Mouse (Mus musculus) hematopoietic stem cell, adult 5-6 weeks (primary cell): ENCODE results near the gene Lad1. TPM values are rescaled to one million over a fixed set of nuclear protein-coding genes. Genes with fewer than 3 reads are reported as not detected.
A peak's percentile ranks its signal among the peaks of the same experiment; 100 is the strongest.

Source experiments
- ATAC-seq, 2 experiments: fragments of 125-278 bp in 1 of 2; replicated peaks in 1 of 2; 2 replicates each; pipeline ENCODE4 v1.8.0; 2016 to 2017; ENCODE audit warnings: inconsistent platforms in 2 of 2, mild to moderate bottlenecking in 2 of 2, moderate number of reproducible peaks in 2 of 2, low read depth in 1 of 2, moderate TSS enrichment in 1 of 2; ENCODE audit not compliant: low FRiP score in 2 of 2, poor library complexity in 2 of 2, severe bottlenecking in 2 of 2, insufficient read depth in 1 of 2, low TSS enrichment in 1 of 2
- total RNA-seq: library from RNA; stranded (forward); fragments of 172-1452, 232-1000 nt; gene quantifications from 2 replicates; pipeline ENCODE4 v1.2.3, GENCODE M21; 2017

Gene Lad1
- total RNA-seq = not detected in 2 replicates

DNA sequence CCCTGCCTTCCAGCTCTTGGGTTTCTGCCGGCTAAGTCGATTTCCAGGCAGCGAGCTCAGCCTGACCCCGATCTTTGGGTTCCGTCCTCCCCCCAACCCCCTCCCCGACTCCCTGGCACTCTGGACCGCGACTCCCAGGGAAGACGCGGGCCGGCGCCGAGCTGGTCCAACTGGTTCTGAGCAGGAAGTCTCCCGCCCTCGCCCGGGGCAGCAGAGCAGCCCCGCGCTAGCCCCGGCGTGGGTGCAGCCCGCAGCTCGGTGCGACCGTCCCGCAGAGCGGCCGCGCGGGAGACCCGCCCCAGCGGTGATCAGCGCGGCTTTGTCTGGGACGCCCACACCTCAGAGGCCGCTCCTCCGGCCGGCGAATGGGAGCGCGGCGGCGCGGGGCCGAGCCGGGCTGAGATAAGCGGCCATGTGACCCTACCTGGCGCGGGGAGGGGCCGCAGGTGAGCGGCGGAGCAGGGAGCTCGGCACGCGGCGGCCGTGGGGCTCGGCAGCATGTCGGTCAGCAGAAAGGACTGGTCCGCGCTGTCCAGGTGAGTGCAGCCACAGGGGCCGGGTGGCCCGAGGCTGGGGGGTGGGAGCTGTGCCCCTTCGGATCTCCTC, at the start of gene Lad1:
Lad1 (plus strand) TSS at position 118 of the 606 bp plus-strand sequence.
- no peak for ATAC-seq

DNA sequence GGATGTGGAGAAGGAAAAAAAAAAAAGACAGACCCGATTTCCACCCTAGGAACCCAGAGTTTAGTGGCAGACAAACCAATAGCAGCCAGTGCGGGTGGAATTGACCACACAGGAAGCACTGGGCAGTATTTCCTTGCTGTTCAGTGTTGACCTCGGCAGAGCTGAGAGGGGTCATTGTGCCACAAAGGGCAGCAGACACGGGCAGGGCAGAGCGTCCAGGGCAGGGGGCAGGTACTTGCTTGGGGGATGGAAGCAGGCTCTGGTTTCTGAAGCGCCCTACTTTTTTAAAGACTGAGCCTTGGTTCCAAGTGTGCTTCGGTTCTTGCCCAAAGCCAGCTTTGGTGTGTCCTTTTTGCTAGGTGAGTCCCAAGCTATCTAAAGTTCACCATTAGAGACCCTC, 48.2 kb upstream of the Lad1 start:
- no peak for ATAC-seq

DNA sequence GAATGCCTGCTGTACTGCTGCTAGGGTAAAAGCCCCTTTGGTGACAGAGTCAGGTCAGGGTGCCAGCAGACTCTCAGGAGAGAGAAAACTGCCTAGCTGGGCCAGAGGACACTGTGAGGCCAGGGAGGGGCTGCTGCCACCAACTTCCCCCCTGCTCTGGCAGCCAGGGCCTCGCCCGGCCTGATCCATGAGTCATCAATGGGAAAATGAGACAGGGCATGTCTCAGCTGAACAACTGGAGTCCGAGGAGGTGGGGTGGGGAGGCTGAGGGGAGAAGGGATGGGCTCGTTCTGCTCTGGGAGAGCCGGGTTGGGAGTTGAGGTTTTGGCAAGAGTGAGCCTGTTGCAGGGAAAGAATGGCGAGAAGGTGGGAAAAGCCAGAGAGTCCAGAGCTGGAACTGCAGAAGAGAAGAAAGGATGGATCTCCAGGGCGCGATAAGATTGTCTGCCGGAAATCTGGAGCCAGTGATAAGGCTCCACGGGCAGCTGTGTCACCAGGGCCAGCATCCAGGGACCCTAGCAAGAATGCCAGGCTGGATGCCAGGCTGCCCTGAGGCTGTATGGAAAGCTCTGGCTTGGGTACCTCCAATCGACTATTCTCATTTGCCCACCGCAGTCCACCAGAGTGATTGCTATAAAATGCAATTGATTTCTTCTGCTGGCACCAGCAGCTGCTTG, 47.4 kb upstream of the Lad1 start:
- no peak for ATAC-seq

DNA sequence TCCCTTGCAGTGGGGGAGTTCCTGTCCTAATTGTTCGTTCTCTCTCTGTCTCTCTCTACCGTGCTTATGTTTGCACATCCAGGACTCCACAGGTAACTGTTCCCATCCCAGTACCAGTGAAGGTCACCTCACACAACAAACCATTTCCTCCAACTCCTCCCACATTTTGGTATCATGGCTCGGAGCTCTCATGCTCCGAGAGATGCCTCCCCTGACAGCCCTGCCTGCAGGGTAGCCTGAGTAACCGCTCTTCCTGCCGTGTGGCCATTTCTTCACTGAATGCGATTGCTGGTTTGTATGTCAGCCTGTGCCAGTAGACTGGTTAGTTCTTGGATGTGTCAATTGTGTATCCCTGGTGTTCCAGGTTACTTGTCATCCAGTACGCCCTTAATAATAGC, 46.8 kb upstream of the Lad1 start:
- ATAC-seq = no peak

DNA sequence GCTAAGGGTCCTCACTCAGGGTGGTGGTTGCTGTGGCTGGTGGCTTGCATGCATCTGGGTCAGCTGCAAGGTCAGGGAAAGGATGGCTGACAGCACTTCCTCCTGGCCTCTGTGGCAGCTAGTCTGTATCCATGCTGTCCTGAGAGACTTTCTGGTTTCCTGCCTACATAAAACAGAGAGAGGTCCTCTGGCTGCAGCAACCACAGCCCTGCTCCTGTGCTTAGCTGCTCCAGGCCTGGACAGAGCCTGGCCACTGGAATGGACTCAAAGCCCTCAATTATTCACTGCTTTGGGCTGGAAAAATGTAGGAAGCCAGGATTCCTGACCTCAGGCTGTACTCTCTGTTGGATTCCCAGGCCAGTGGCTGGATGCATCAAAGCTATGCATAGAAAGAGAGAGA, 41.8 kb upstream of the Lad1 start:
- no peak for ATAC-seq

DNA sequence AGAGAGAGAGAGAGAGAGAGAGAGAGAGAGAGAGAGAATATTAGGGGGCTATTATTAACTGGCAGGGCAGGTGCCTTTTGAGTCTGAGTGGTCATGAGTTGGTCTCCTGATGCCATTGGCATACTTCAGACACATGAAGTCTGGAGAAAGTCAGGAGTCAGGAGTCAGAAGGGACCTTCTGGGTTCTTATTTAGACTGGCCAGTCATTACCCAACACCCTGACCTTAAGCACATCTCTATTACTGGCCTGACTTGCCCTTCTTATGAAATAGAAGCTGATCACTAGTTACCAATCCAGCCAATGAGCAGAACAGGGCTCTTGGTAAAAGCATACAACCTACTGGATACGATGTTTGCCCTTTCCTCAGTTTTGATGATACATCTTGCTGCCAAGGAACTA, 41.4 kb upstream of the Lad1 start:
- no peak for ATAC-seq

DNA sequence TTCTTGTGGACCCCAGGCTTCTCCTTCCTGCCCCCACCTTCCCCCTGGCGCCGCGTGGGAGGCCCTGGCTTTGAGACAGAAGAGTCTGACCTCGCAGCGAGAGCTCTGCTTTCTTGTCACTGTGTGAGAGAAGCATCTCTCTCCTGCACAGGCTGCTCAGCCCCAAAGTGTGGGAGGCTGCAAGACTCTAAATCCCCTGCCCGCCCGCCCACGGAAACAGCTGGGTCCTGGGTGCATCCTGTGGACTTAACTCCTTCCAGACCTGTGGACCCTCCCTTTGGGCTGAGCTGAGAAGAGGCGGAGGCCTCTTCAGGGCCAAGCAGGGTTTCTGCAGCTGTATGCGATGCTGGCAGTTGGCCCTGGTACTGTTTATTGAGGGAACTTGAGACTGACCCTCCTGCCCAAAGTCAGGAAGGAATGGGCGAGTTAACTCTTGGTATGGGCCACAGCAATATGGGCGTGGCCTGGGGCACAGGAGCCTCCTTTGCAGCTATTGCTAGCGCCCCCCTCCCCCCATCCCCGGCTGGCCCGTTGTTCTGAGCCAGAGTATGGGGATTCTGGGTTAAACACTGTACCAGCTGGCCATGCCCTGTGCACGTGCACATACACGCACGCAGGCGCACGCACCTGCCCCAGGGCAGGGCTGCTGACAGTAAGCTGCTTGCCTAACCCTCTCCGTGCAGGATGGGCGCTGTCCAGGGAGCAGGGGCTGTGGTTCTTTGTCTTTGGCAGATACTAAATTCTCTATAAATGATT, 39.4 kb upstream of the Lad1 start, which contains the start of gene Tnni1:
Tnni1 (plus strand) TSS at position 655 of the 756 bp plus-strand sequence.
- ATAC-seq = peak; percentile 54 to 55

DNA sequence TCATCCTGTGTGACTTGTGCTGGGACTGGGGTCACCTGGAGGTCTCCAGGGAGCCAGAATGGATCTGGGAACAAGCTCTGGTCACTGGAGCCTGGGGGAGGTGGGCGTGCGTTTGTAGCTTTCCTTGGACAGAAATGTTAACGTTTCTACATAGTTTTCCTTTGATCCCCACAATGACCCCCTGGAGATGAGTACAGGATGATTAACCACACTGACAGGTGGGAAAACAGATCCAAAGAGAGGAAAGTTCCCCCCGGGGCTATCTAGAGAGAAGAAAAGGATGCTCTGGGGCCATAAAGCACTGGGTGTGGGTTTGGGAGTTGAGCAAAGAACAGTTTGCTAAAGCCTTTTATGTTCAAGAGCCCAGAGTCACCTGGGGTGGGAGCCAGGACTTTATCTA, 37.7 kb upstream of the Lad1 start:
- ATAC-seq = no peak

DNA sequence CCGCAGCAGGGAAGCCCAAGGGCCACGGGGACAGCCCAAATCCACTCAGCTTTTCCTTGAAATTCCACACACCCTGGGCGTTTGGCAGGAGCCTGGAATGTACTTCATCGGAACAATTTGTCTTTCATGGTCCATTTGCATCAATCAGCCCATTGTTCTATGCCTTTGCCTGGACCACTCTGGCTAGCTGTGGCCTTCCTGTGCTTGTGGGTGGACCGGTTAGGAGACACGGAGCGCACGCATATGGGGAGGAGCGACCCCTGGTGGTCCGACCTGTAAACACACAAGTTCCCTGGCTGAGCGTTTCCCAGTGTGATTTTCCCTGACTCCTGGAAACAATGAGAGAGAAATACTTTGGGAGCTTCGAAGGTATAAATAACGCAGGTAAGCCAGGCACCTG, 37.2 kb upstream of the Lad1 start:
- peak; percentile 63 to 75 for ATAC-seq

DNA sequence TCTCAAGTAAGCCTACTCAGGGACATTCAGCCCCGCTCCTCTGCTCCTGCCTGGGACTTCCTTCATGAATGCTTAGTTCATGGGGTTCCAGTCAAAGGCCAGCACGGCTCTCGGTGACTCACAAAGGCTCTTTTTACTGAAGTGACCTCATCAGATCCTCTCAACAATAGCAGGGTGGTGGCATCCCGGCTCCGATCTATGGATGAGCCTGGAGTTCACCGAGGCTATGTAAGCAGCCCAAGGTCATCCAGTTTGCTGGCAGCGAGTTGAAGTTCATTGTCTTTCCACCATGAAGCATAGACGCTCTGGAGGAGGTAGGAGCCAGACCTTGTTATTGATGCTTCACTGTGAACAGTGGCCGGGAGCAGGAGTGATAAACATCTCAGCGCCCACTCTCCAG, 35.6 kb upstream of the Lad1 start:
- ATAC-seq = no peak

DNA sequence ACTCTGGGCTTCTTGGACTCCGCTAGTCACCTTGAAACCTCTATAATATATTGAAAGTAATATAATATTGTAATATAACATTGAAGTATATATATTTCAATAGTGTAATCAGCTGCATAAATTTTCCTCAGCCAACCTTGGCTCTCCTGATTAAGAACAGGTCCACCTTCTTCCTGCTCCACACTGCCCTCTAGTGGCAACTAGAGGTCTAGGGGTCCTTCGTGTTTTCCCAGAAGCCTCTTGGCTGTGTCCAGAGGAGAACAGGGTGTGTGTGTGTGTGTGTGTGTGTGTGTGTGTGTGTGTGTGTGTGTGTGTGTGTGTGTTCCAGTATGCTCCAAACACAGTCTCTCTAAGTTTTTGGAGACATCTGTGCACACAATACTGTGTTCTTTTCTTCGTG, 30.6 kb upstream of the Lad1 start:
- peak; percentile 47 to 72; a peak in 2 of 4 replicates for ATAC-seq

DNA sequence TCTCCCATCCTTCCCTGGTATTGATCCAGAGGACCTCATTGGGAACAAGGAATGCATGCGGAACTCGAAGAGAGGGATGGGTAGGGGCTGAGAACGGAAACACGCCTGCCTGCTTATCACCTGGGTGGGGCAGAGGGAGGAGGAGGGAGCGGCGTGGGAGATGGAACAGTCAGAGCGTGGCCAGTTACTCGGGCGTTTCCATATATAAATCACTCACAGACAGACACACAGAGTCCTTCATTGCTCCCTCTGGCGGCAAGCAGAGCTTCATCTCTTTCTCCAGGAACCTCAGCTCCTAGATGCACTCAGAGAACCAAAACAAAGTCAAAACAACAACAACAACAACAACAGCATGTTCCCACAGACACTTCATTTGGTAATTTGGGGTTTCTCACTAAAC, 29.7 kb upstream of the Lad1 start:
- peak in 1 of 2 experiments; percentile 7; a peak in 1 of 4 replicates for ATAC-seq

DNA sequence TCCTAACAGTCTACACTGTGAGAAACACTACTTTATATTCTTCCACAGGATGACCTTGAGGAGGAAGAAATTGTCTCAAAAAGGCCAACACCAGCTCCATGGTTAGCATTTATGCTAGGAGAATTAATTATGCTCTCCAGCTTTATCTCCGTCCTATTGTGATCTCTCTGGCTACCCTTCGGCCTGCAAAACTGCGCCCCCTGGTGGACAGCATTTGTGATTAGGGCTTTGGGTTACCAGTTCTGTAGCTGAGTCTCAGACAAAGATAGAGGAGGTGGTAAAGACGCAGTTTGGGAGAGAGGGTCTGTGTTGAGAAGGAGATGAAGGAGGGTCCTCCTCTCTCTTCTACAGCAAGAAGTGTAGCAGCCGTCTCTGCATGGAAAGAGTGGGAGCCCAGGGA, 28.6 kb upstream of the Lad1 start:
- ATAC-seq = peak in 1 of 2 experiments; percentile 33; a peak in 1 of 4 replicates

DNA sequence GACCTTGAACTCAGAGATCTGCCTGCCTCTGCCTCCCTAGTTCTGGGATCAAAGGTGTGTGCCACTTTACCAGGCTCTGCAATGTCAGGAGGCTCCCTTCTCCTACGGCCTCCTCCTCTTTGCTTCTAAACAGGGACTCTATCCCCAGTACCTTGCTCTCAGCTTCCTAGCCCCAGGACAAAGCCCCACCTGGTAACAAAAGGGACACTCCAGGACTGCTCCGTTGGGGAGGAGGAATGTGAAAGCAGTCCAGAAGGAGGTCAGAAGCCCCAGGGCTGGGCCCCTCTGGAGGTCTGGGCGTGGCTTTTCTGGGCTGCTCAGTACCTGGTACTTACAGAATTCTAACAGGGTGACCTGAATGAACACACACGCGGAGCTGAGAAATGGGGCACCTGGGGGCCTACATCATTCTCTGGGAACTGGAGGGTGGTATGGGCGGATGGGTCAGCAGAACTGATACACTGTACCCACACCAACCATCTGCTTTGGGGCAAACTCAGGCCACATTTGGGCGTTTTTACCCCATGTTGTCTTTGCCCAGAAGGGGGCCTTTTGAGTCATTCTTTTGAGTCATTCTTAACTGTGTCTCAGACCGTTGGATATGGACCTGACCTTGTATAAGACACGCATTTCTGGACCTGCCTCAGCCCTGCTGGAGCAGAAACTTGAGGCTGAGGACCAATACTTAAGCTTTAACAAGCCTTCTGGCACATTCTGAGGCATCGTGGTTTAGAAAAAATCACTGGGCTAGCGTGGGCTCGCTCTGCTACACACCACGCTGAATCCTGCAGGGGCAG, 26.1 kb upstream of the Lad1 start:
- ATAC-seq = no peak

DNA sequence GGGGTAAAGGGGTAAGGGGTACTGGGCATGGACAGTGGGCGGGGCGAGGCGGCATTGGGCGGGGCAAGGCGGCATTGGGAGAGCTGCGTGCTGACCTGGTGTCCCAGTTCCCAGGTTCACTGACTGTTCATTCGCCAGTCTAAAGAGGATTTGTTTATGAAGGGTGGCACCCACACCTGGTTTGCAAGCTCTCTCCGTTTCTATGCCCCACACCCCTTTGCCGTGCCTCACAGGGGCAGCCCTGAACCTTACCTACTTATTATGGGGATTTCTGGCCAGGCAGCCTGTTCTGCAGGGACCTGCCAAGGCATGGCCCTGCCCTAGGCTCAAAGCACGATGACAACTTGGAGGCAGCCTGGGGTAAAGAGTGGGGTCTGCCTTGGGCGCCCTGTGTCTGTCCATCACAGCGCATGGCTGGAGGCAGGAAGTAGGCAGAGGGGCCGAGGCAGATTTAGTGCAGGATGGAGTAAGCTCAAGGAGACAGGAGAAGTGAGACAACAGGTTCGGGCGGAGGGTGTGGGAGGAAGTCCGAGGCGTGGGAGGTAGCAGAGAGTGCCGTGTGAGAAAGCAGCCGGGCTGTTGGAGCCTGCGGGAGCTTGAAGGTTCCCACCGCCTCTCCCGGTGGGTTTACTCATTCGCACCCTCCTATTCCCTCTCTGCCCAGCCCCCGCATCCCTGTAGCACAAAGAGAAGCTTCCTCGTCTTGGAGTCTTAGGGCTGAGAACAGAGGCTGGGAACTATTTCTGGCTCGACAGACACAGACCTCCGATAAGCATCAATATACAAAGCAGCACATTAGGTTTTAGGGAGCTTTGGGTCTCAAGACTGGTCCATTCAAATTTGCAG, 24.8 kb upstream of the Lad1 start:
- peak; percentile 28 to 37; a peak in 2 of 4 replicates for ATAC-seq

DNA sequence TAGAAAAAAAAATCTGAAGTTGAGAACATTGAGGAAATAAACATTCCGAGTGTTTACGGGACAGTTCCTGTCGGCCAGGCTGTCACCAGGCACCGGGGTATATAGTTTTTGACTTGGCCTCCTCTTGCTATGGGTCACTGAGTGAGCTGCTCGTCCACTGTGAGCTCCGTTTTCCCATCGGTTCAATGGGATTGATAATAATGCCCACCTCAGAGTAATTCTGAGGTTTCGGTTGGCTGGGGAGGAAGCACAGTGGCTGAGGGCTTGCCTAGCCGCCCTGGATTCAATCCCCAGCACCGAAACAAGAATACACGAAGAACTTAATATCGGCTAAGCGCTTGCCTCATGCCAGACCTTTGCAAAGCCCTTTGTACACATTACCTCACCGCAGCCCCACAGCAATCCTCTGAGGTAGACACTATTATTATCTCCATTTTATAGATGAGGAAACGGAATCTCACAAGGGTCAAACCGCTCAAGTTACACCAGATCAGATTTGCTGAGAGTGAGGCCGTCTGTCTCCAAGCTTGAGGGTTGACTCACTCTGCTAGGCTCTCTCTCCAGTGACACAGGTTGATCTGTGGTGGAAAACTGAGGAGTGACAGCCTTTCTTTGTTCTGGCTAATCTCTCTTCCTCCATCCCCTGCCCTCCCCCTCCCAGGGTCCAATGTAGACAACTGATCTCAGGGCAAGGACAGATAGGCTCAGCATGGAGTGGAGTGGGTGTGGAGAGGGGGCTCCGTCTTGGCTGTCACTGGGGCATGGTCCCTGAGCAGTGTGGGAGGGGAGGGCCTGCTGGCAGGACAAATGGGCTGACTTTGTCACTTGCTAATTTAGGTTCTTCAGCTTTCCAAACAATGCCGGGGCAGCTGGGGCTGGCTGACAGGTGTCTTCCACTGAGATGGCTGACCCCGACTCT, 23.9 kb upstream of the Lad1 start:
- ATAC-seq = no peak; a peak in 1 of 4 replicates
